Mouse (Mus musculus): ENCODE measurements around the gene Gm49336. TPM values are rescaled to one million over a fixed set of nuclear protein-coding genes. Genes with fewer than 3 reads are reported as not detected.

Gene Gm49336
- total RNA-seq, 1 experiment, result 29.6 TPM

- no peak overlapping the region for H3K27ac ChIP-seq (ENCODE audit: insufficient read depth, low read depth, low read length, poor library complexity, severe bottlenecking)
- no peak for DNase-seq (ENCODE audit: low read depth, low spot score)
- H3K4me1 ChIP-seq (ENCODE audit: control insufficient read depth in 2 of 2, insufficient read depth in 2 of 2, low read length in 2 of 2, poor library complexity in 1 of 2), result no peaks in the 10 kb centered on the region
- H3K4me3 ChIP-seq (ENCODE audit: insufficient read depth in 1 of 2, low read depth in 1 of 2, low read length in 2 of 2, poor library complexity in 1 of 2, severe bottlenecking in 1 of 2), result no peak overlapping the region
- no peak for TF ChIP-seq ZNF384 (IDR thresholded peaks at IDR 0.05; ENCODE audit: low read depth, low read length)
- no peak for TF ChIP-seq ZC3H11A (IDR thresholded peaks at IDR 0.05; ENCODE audit: borderline replicate concordance, low read depth, low read length)
- TF ChIP-seq HCFC1 (IDR thresholded peaks at IDR 0.05; ENCODE audit: borderline replicate concordance, insufficient read depth, low read length), result no peak
- TF ChIP-seq CHD2 (IDR thresholded peaks at IDR 0.05; ENCODE audit: low read depth, low read length), result no peak
- TF ChIP-seq MAFK (IDR thresholded peaks at IDR 0.05; ENCODE audit: insufficient read depth, low read depth, low read length), result no peak
- in situ Hi-C loops (cut with MboI; ENCODE audit: low sequenced_read_pairs in 2 of 2, unreplicated experiment in 2 of 2), result no loop called here
- no peak overlapping the region for H3K9ac ChIP-seq (ENCODE audit: insufficient read depth, low read depth, low read length, poor library complexity, severe bottlenecking)
- no peaks in the 10 kb centered on the region for H3K36me3 ChIP-seq (ENCODE audit: control insufficient read depth, insufficient read depth, low read length, poor library complexity, severe bottlenecking)
- H3K9me3 ChIP-seq (ENCODE audit: control insufficient read depth, insufficient read depth, low read depth, low read length), result no peaks in the 10 kb centered on the region
Observed at GRCm38 (mm10) chr14:60290363-60290762, 39.1 kb upstream of the Gm49336 start.

DNA sequence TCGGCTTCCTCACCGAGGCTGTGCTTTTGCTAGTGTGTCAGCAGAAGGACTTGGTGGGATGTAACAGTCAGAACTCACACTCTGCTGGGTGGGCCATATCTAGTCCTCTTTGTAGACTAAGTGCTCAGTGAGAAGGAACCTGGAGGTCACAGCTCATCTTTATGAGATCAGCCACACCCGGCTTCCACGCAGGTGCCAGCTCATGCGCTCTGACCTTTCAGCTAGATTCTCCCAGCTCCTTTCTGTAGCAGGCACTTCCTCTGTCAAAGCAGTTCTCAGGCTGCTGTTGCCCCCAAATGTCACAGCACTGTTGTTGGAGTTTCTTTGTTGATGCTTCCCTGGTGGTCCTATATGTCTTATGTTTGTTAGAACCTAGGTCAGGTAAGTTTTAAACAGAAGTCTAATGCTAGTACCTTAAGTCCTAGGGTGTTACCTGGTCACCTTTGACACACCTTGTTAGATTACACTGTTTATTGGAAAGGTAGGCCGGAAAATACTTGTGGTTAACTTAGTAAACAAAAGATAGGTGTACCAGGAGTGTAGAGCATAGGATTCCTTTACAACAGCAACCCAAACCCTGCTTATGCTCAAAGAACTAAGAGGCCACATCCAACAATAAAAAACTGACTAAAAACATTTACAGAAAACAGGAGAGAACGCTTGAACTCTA lies 35.0 kb upstream of the Gm49336 start:
- Histone ChIP-seq H3K27ac (ENCODE audit: insufficient read depth, low read depth, low read length, poor library complexity, severe bottlenecking) (no peak overlapping the region), H3K36me3 (ENCODE audit: control insufficient read depth, insufficient read depth, low read length, poor library complexity, severe bottlenecking) (no peaks in the 10 kb centered on the region), H3K4me3 (ENCODE audit: insufficient read depth in 1 of 2, low read depth in 1 of 2, low read length in 2 of 2, poor library complexity in 1 of 2, severe bottlenecking in 1 of 2) (no peak overlapping the region), H3K9me3 (ENCODE audit: control insufficient read depth, insufficient read depth, low read depth, low read length) (no peaks in the 10 kb centered on the region), H3K4me1 (ENCODE audit: control insufficient read depth in 2 of 2, insufficient read depth in 2 of 2, low read length in 2 of 2, poor library complexity in 1 of 2) (no peaks in the 10 kb centered on the region), H3K9ac (ENCODE audit: insufficient read depth, low read depth, low read length, poor library complexity, severe bottlenecking) (no peak overlapping the region)
- TF ChIP-seq HCFC1 (IDR thresholded peaks at IDR 0.05; ENCODE audit: borderline replicate concordance, insufficient read depth, low read length), result no peak
- in situ Hi-C loops (cut with MboI; ENCODE audit: low sequenced_read_pairs in 2 of 2, unreplicated experiment in 2 of 2), result no loop called here
- no peak for DNase-seq (ENCODE audit: low read depth, low spot score)

- Histone ChIP-seq H3K36me3 (ENCODE audit: control insufficient read depth, insufficient read depth, low read length, poor library complexity, severe bottlenecking) (no peaks in the 10 kb centered on the region), H3K9ac (ENCODE audit: insufficient read depth, low read depth, low read length, poor library complexity, severe bottlenecking) (no peak overlapping the region), H3K4me1 (ENCODE audit: control insufficient read depth in 2 of 2, insufficient read depth in 2 of 2, low read length in 2 of 2, poor library complexity in 1 of 2) (no peaks in the 10 kb centered on the region), H3K27ac (ENCODE audit: insufficient read depth, low read depth, low read length, poor library complexity, severe bottlenecking) (no peak overlapping the region), H3K4me3 (ENCODE audit: insufficient read depth in 1 of 2, low read depth in 1 of 2, low read length in 2 of 2, poor library complexity in 1 of 2, severe bottlenecking in 1 of 2) (no peak overlapping the region), H3K9me3 (ENCODE audit: control insufficient read depth, insufficient read depth, low read depth, low read length) (no peaks in the 10 kb centered on the region)
- in situ Hi-C loops (cut with MboI; ENCODE audit: low sequenced_read_pairs in 2 of 2, unreplicated experiment in 2 of 2), result no loop called here
- no peak for DNase-seq (ENCODE audit: low read depth, low spot score)
- TF ChIP-seq CHD2 (IDR thresholded peaks at IDR 0.05; ENCODE audit: low read depth, low read length), result no peak
- no peak for TF ChIP-seq ZC3H11A (IDR thresholded peaks at IDR 0.05; ENCODE audit: borderline replicate concordance, low read depth, low read length)
- TF ChIP-seq MAFK (IDR thresholded peaks at IDR 0.05; ENCODE audit: insufficient read depth, low read depth, low read length), result no peak
- TF ChIP-seq HCFC1 (IDR thresholded peaks at IDR 0.05; ENCODE audit: borderline replicate concordance, insufficient read depth, low read length), result no peak
- no peak for TF ChIP-seq ZNF384 (IDR thresholded peaks at IDR 0.05; ENCODE audit: low read depth, low read length)
Observed at GRCm38 (mm10) chr14:60275301-60276276, 24.3 kb upstream of the Gm49336 start.

- H3K4me1 ChIP-seq (ENCODE audit: control insufficient read depth in 2 of 2, insufficient read depth in 2 of 2, low read length in 2 of 2, poor library complexity in 1 of 2), result no peaks in the 10 kb centered on the region
- TF ChIP-seq ZC3H11A (IDR thresholded peaks at IDR 0.05; ENCODE audit: borderline replicate concordance, low read depth, low read length), result no peak
- TF ChIP-seq MAFK (IDR thresholded peaks at IDR 0.05; ENCODE audit: insufficient read depth, low read depth, low read length), result no peak
- TF ChIP-seq CHD2 (IDR thresholded peaks at IDR 0.05; ENCODE audit: low read depth, low read length), result no peak
- TF ChIP-seq ZNF384 (IDR thresholded peaks at IDR 0.05; ENCODE audit: low read depth, low read length), result no peak
- TF ChIP-seq HCFC1 (IDR thresholded peaks at IDR 0.05; ENCODE audit: borderline replicate concordance, insufficient read depth, low read length), result no peak
- no peaks in the 10 kb centered on the region for H3K36me3 ChIP-seq (ENCODE audit: control insufficient read depth, insufficient read depth, low read length, poor library complexity, severe bottlenecking)
- H3K9ac ChIP-seq (ENCODE audit: insufficient read depth, low read depth, low read length, poor library complexity, severe bottlenecking), result no peak overlapping the region
- H3K27ac ChIP-seq (ENCODE audit: insufficient read depth, low read depth, low read length, poor library complexity, severe bottlenecking), result no peak overlapping the region
- no peak overlapping the region for H3K4me3 ChIP-seq (ENCODE audit: insufficient read depth in 1 of 2, low read depth in 1 of 2, low read length in 2 of 2, poor library complexity in 1 of 2, severe bottlenecking in 1 of 2)
- H3K9me3 ChIP-seq (ENCODE audit: control insufficient read depth, insufficient read depth, low read depth, low read length), result no peaks in the 10 kb centered on the region
- in situ Hi-C loops (cut with MboI; ENCODE audit: low sequenced_read_pairs in 2 of 2, unreplicated experiment in 2 of 2), result no loop called here
- no peak for DNase-seq (ENCODE audit: low read depth, low spot score)
Observed at GRCm38 (mm10) chr14:60273346-60273745, 22.0 kb upstream of the Gm49336 start.

Measured in ES-E14 (cell line).